In the genomic region with DNA sequence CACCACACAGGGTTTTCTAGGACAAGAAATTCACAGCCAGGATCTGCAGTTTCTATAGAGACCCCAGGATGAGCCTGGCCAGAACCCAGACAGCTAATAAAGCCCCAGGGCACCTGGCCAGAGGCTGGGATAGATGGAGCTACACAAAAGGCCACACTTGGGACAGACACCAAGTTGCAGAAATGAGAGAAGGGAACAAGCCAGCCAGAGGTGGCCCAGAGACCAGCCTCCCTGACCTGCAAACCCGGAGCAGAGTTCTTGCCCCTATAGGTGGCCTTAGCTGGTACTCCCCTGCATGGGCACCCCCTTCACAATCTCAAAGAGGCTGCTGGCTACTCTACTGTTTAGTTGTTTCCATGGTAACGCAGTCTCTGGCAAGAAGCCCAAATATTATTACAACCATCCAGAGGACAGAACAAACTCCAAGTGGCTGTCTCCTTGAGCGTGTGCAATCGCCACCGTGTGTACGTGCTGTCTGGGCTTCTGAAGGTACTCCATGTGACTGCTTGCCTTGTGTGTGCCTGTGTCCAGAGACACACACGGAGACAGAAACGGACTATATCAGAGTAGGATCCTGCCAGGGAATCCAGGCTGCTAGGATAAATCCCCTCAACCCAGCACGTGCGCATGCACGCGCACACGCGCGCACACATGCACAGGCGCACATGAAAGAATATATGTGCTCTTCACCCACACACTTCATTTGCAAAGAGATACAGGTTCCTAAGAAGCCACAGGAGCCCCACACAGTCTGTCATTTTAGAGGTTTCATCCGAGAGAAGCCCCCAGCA, we compare ENCODE assay signal across 9 mouse cellular contexts. TPM values are rescaled to one million over a fixed set of nuclear protein-coding genes. Genes with fewer than 3 reads are reported as not detected.
DNase-seq lines count a peak whose midpoint lies in the region; ATAC-seq lines count a peak whose summit lies in the region.
"Had no signal": no experiment of that assay in that cellular context is flagged by ENCODE, and none has a peak within 500 bp of the region (broad histone marks: within the 10 kb centered on the region; RNA-seq: fewer than 3 reads in every experiment).

No protein-coding gene starts in this region.

- peak; percentile 29; the same call in 1 of the 2 replicates for ATAC-seq in hindbrain, embryonic 14.5 days (ENCODE audit: low FRiP score)
- ATAC-seq in lung, embryonic 16.5 days (ENCODE audit: low read depth): peak; percentile 69

- H3K9me3 ChIP-seq in hindbrain, embryonic 14.5 days (ENCODE audit: control insufficient read depth, low read length): no peaks in the 10 kb centered on the region
- no peaks in the 10 kb centered on the region for H3K9me3 ChIP-seq in lung, embryonic 16.5 days (ENCODE audit: control insufficient read depth, low read length)
- H3K9me3 ChIP-seq: liver, embryonic 13.5 days had no signal

- H3K9ac ChIP-seq in hindbrain, embryonic 14.5 days: peak overlapping the region; percentile 35
- 0 out of 2 replicates have a peak overlapping the region, but pooled peaks have one; percentile 9 for H3K9ac ChIP-seq in lung, embryonic 16.5 days (ENCODE audit: low read length)
- H3K9ac ChIP-seq: liver, embryonic 13.5 days had no signal

- DNase-seq in cerebellum, adult 9-11 months: peak; percentile 66
- no peak for DNase-seq in cerebellum, adult 11 months
- peak; percentile 39 for DNase-seq in right cerebral cortex, adult 18-20 months
- no peak for DNase-seq in right cerebral cortex, postnatal 36 days (ENCODE audit: low spot score in 2 of 2)
- DNase-seq in hindbrain, embryonic 14.5 days (ENCODE audit: low spot score): peak; percentile 84
- DNase-seq in yolk sac, embryonic 10.5 days (ENCODE audit: low spot score): peak; percentile 27
- no peak for DNase-seq in natural killer cell, adult 2 months (ENCODE audit: low spot score in 2 of 2)
- DNase-seq: liver, embryonic 13.5 days had no signal

- 46% methylated on average over 17 of the region's 17 CpGs for WGBS in hindbrain, embryonic 14.5 days
- 40% methylated on average over 17 of the region's 17 CpGs for WGBS in lung, embryonic 16.5 days

- peak overlapping the region; percentile 8; the same call in 1 of the 2 replicates for H3K4me3 ChIP-seq in hindbrain, embryonic 14.5 days (replicated peaks; ENCODE audit: low read length)
- peak overlapping the region; percentile 15; the same call in 1 of the 2 replicates for H3K4me3 ChIP-seq in lung, embryonic 16.5 days (ENCODE audit: low read length)
- H3K4me3 ChIP-seq: liver, embryonic 13.5 days had no signal

- peak overlapping the region; percentile 88 for H3K27ac ChIP-seq in hindbrain, embryonic 14.5 days
- H3K27ac ChIP-seq in lung, embryonic 16.5 days (ENCODE audit: low read length): peak overlapping the region; percentile 90
- H3K27ac ChIP-seq: liver, embryonic 13.5 days had no signal

- peaks cover 33% of the 10 kb centered on the region for H3K36me3 ChIP-seq in hindbrain, embryonic 14.5 days (replicated peaks; ENCODE audit: control insufficient read depth, insufficient read depth)
- peaks cover 25% of the 10 kb centered on the region for H3K36me3 ChIP-seq in lung, embryonic 16.5 days (ENCODE audit: control insufficient read depth, insufficient read depth, low read length)

- peaks cover 41% of the 10 kb centered on the region for H3K4me1 ChIP-seq in hindbrain, embryonic 14.5 days (replicated peaks; ENCODE audit: control insufficient read depth, insufficient read depth, low read length)
- H3K4me1 ChIP-seq in lung, embryonic 16.5 days (replicated peaks; ENCODE audit: control insufficient read depth, insufficient read depth, low read length): peaks cover 47% of the 10 kb centered on the region

- no peaks in the 10 kb centered on the region for H3K27me3 ChIP-seq in hindbrain, embryonic 14.5 days (ENCODE audit: control insufficient read depth, insufficient read depth, low read length)
- no peaks in the 10 kb centered on the region for H3K27me3 ChIP-seq in lung, embryonic 16.5 days (ENCODE audit: control insufficient read depth, insufficient read depth, low read depth, low read length)

- peak overlapping the region; percentile 86 for H3K4me2 ChIP-seq in hindbrain, embryonic 14.5 days (replicated peaks)
- H3K4me2 ChIP-seq in lung, embryonic 16.5 days (ENCODE audit: low read depth, low read length): peak overlapping the region; percentile 45
- H3K4me2 ChIP-seq: liver, embryonic 13.5 days had no signal

RNA-seq across cellular contexts. Expression of a gene that starts 5.2 kb away (rescaled TPM):
- 22.0 and 23.4 TPM in 2 replicates for polyA plus RNA-seq in hindbrain, embryonic 14.5 days (2014; fragmentation: Nextera tagmentation; extraction: Ambion mirVana)
- 16.2 and 16.5 TPM in 2 replicates for polyA plus RNA-seq in lung, embryonic 16.5 days (2015; fragmentation: Nextera tagmentation; extraction: Ambion mirVana)

RNA-seq across cellular contexts. Expression of a gene that starts 8.1 kb away (rescaled TPM):
- polyA plus RNA-seq in hindbrain, embryonic 14.5 days (2014; fragmentation: Nextera tagmentation; extraction: Ambion mirVana): 436 and 489 TPM in 2 replicates
- 430 and 457 TPM in 2 replicates for polyA plus RNA-seq in lung, embryonic 16.5 days (2015; fragmentation: Nextera tagmentation; extraction: Ambion mirVana)

RNA-seq across cellular contexts. Expression of a gene that starts 9.5 kb away (rescaled TPM):
- 27.7 and 34.7 TPM in 2 replicates for polyA plus RNA-seq in hindbrain, embryonic 14.5 days (2014; fragmentation: Nextera tagmentation; extraction: Ambion mirVana)
- 57.5 and 66.6 TPM in 2 replicates for polyA plus RNA-seq in lung, embryonic 16.5 days (2015; fragmentation: Nextera tagmentation; extraction: Ambion mirVana)

RNA-seq across cellular contexts. Expression of a gene that starts 31.9 kb away (rescaled TPM):
- polyA plus RNA-seq in hindbrain, embryonic 14.5 days (2014; fragmentation: Nextera tagmentation; extraction: Ambion mirVana): 5.0 TPM in 2 replicates
- polyA plus RNA-seq in lung, embryonic 16.5 days (2015; fragmentation: Nextera tagmentation; extraction: Ambion mirVana): 3.4 and 4.0 TPM in 2 replicates

RNA-seq across cellular contexts. Expression of a gene that starts 49.4 kb away (rescaled TPM):
- polyA plus RNA-seq in hindbrain, embryonic 14.5 days (2014; fragmentation: Nextera tagmentation; extraction: Ambion mirVana): 5.2 and 5.9 TPM in 2 replicates
- 1.3 and 2.2 TPM in 2 replicates for polyA plus RNA-seq in lung, embryonic 16.5 days (2015; fragmentation: Nextera tagmentation; extraction: Ambion mirVana)

Comparison
In these comparisons a context has a peak if more than half of its experiments do, and no peak if none do; other contexts are left out.
1. DNase-seq: peak in cerebellum, adult 9-11 months (single experiment), right cerebral cortex, adult 18-20 months (single experiment), hindbrain, embryonic 14.5 days (single experiment) and yolk sac, embryonic 10.5 days (single experiment); none in cerebellum, adult 11 months (single experiment), right cerebral cortex, postnatal 36 days (0 of 2) and natural killer cell, adult 2 months (0 of 2).